Mouse (Mus musculus) liver, embryonic 14.5 days (tissue): ENCODE measurements at regions not wholly inside any gene's neighbourhood (a gene's known extent, or its start where the extent isn't known, plus 50 kb on each side); places are given as distances from the start of the nearest gene placed in this dataset.

Source experiments
- CTCF ChIP-seq: IDR thresholded peaks from 2 replicates; pipeline ENCODE4 v1.5.1; 2016; ENCODE audit warnings: antibody characterized with exemption, low read depth, control low read depth
- EP300 ChIP-seq: IDR thresholded peaks from 2 replicates; pipeline ENCODE4 v1.6.1; 2016; ENCODE audit warnings: antibody characterized with exemption, low read depth

DNA sequence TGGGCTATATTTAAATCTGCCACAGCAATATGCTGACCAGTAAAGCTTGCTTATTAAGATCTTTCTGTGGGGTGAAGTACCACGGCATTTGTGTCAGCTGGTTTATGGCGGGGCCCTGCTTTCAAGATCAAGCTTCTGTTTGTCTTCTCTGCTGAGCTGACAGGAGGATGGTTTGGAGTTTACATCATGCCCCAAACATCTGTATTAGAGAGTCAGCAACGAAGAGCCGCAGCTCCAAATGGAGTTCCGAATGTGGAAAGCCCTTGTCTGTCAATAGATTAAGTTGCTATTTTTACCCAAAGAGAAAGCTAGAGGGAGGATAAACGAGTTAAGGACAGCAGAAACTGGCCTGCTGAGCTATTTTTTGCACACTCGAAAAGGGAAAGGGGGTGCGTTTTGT, 463.8 kb downstream of the Cd83 start:
- no peak for TF ChIP-seq CTCF
- TF ChIP-seq EP300: no peak
